Mouse (Mus musculus) CH12.LX (cell line): Measurements from ENCODE around the gene Vmn2r32. TPM values are rescaled to one million over a fixed set of nuclear protein-coding genes. Genes with fewer than 3 reads are reported as not detected.
"Not testable (repeated sequence)": the region's sequence is repeated elsewhere in the genome, so short reads cannot be mapped to it uniquely, and the experiment has no call there.

ENCODE experiments used
- DNase-seq: peaks from one replicate; pipeline ENCODE4 v3.0.0-alpha.2; 2013; ENCODE audit errors: extremely low read depth
- H3K27ac ChIP-seq: 2 replicates; pipeline ENCODE4 v1.5.1; 2012; ENCODE audit warnings: low read depth, mild to moderate bottlenecking, control low read depth, moderate library complexity; ENCODE audit not compliant: insufficient read depth
- H3K27me3 ChIP-seq: replicated peaks from 2 replicates; pipeline ENCODE3; 2012; ENCODE audit warnings: inconsistent platforms
- H3K36me3 ChIP-seq, 2 experiments: replicated peaks in 1 of 2; 2 replicates each; pipeline versions ENCODE3 to v1.6.1; 2012; ENCODE audit warnings: inconsistent platforms in 1 of 2, low read length in 1 of 2, mild to moderate bottlenecking in 1 of 2, mixed read lengths in 1 of 2, moderate library complexity in 1 of 2; ENCODE audit not compliant: control insufficient read depth in 1 of 2, insufficient read depth in 1 of 2
- H3K4me1 ChIP-seq, 2 experiments: 2 replicates each; pipeline ENCODE4 v1.6.1; 2012; ENCODE audit warnings: inconsistent platforms in 1 of 2, moderate library complexity in 1 of 2; ENCODE audit not compliant: insufficient read depth in 2 of 2, control insufficient read depth in 1 of 2
- H3K4me2 ChIP-seq: 2 replicates; pipeline ENCODE4 v1.6.1; 2012; ENCODE audit warnings: low read depth, mild to moderate bottlenecking, control low read depth; ENCODE audit not compliant: poor library complexity, insufficient read depth, severe bottlenecking
- H3K4me3 ChIP-seq, 3 experiments: fragments of 150-350 bp in 1 of 3; sonication (generic) in 1 of 3; replicated peaks in 1 of 3; 2 replicates each; pipeline versions ENCODE3 to v1.5.1; 2011 to 2012; ENCODE audit warnings: low read depth in 2 of 3, low read length in 2 of 3, mild to moderate bottlenecking in 2 of 3, moderate library complexity in 2 of 3, control low read depth in 1 of 3, improper control_type of control experiment in 1 of 3, inconsistent platforms in 1 of 3, mixed read lengths in 1 of 3; ENCODE audit not compliant: poor library complexity in 1 of 3
- H3K79me2 ChIP-seq: replicated peaks from 2 replicates; pipeline ENCODE4 v1.6.1; 2012; ENCODE audit warnings: mild to moderate bottlenecking, moderate library complexity; ENCODE audit not compliant: control insufficient read depth, poor library complexity, insufficient read depth, severe bottlenecking; ENCODE audit errors: extremely low read depth
- H3K9ac ChIP-seq: 2 replicates; pipeline ENCODE4 v1.6.1; 2012; ENCODE audit warnings: low read depth, mild to moderate bottlenecking, control low read depth, moderate library complexity; ENCODE audit not compliant: insufficient read depth
- H3K9me3 ChIP-seq: replicated peaks from 2 replicates; pipeline ENCODE3; 2012; ENCODE audit warnings: low read length, inconsistent platforms, mixed read lengths
- dilution Hi-C: fragments of 300-500 bp; cut with MboI; formaldehyde crosslinking; loops from 2 replicates; pipeline ENCODE4 v1.14.3; 2020; ENCODE audit warnings: low sequenced_read_pairs; ENCODE audit not compliant: extremely low pct_unique_long_range_greater_than_20kb, extremely low pct_ligation_motif_present
- in situ Hi-C: fragments of 300-500 bp; cut with MboI; formaldehyde crosslinking; loops from 3 replicates; pipeline ENCODE4 v1.14.3; 2019; ENCODE audit warnings: low sequenced_read_pairs, low pct_ligation_motif_present, low pct_unique_long_range_greater_than_20kb, mixed read lengths
- polyA plus RNA-seq: library from polyadenylated mRNA; unstranded; fragments of >175 nt; gene quantifications from 2 replicates; pipeline ENCODE4 v1.2.1, GENCODE M21; 2012; ENCODE audit warnings: low read depth; ENCODE audit not compliant: insufficient read length
- total RNA-seq, 2 experiments: library from RNA; depleted of rRNA; stranded (reverse); fragments of 300-350 nt in 1 of 2; fragments of >200 nt in 1 of 2; gene quantifications; 2 replicates each; pipeline ENCODE4 v1.2.3; 2012 to 2014

Vmn2r32 gene
- total RNA-seq (2012; rRNA removed) (not detected in 2 replicates), total RNA-seq (2014; rRNA removed) (not detected in 2 replicates), polyA plus RNA-seq (not detected in 2 replicates)

DNA sequence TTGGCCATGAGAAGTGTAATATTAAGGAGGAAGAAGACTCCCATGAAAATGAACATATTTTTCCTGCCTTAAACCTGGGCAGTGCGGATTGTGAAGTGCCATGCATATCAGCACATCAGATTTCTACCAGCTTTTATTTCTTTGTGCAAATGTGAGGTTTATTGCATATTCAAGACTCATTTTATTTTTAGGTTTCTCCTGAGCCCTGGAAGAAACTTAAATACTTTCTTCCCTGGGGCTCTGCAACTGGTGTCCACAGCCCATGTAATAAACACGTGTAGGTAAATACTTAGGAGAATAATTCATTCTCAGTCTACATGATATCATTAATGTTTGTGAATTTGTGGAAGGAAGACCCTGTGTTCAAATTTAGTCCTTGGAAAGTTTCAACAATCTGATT, at the start of gene Vmn2r32:
Vmn2r32 (minus strand) TSS at position 101 of the 400 bp plus-strand sequence.
- H3K36me3 ChIP-seq, in situ Hi-C loops, H3K9ac ChIP-seq, H3K4me1 ChIP-seq, H3K27me3 ChIP-seq, H3K4me2 ChIP-seq, H3K79me2 ChIP-seq, DNase-seq, H3K4me3 ChIP-seq, dilution Hi-C loops, H3K9me3 ChIP-seq, H3K27ac ChIP-seq: not testable (repeated sequence)

Other genes starting within 250 kb of the Vmn2r32 start
- gene Vmn2r29, start 232.7 kb downstream of the Vmn2r32 start, total RNA-seq (2012; rRNA removed), result not detected in 2 replicates
- not detected in 2 replicates for gene Vmn2r29, start 232.7 kb downstream of the Vmn2r32 start, total RNA-seq (2014; rRNA removed)
- gene Vmn2r29, start 232.7 kb downstream of the Vmn2r32 start, polyA plus RNA-seq, result not detected in 2 replicates
- gene Gm45844, start 201.7 kb downstream of the Vmn2r32 start, total RNA-seq (2012; rRNA removed), result 0.08 and 0.34 TPM in 2 replicates
- gene Gm45844, start 201.7 kb downstream of the Vmn2r32 start, total RNA-seq (2014; rRNA removed), result not detected in 2 replicates
- gene Gm45844, start 201.7 kb downstream of the Vmn2r32 start, polyA plus RNA-seq, result not detected in 2 replicates
- 12.1 and 13.2 TPM in 2 replicates for gene Clcn4, start 179.2 kb downstream of the Vmn2r32 start, total RNA-seq (2012; rRNA removed)
- gene Clcn4, start 179.2 kb downstream of the Vmn2r32 start, total RNA-seq (2014; rRNA removed), result 14.4 and 14.5 TPM in 2 replicates
- gene Clcn4, start 179.2 kb downstream of the Vmn2r32 start, polyA plus RNA-seq, result 10.6 and 10.7 TPM in 2 replicates
- gene Vmn2r30, start 142.4 kb downstream of the Vmn2r32 start, total RNA-seq (2012; rRNA removed), result not detected in 2 replicates
- 0.03 TPM in 1 of 2 replicates, not detected in the other for gene Vmn2r30, start 142.4 kb downstream of the Vmn2r32 start, total RNA-seq (2014; rRNA removed)
- not detected in 2 replicates for gene Vmn2r30, start 142.4 kb downstream of the Vmn2r32 start, polyA plus RNA-seq
- not detected in 2 replicates for gene Gm45783, start 105.4 kb downstream of the Vmn2r32 start, total RNA-seq (2012; rRNA removed)
- gene Gm45783, start 105.4 kb downstream of the Vmn2r32 start, total RNA-seq (2014; rRNA removed), result not detected in 2 replicates
- not detected in 2 replicates for gene Gm45783, start 105.4 kb downstream of the Vmn2r32 start, polyA plus RNA-seq
- not detected in 2 replicates for gene Vmn2r31, start 80.3 kb downstream of the Vmn2r32 start, total RNA-seq (2012; rRNA removed)
- not detected in 2 replicates for gene Vmn2r31, start 80.3 kb downstream of the Vmn2r32 start, total RNA-seq (2014; rRNA removed)
- not detected in 2 replicates for gene Vmn2r31, start 80.3 kb downstream of the Vmn2r32 start, polyA plus RNA-seq
- gene Vmn2r33, start 86.8 kb upstream of the Vmn2r32 start, total RNA-seq (2012; rRNA removed), result not detected in 2 replicates
- gene Vmn2r33, start 86.8 kb upstream of the Vmn2r32 start, total RNA-seq (2014; rRNA removed), result not detected in 2 replicates
- gene Vmn2r33, start 86.8 kb upstream of the Vmn2r32 start, polyA plus RNA-seq, result not detected in 2 replicates
- not detected in 2 replicates for gene Vmn2r34, start 209.5 kb upstream of the Vmn2r32 start, total RNA-seq (2012; rRNA removed)
- gene Vmn2r34, start 209.5 kb upstream of the Vmn2r32 start, total RNA-seq (2014; rRNA removed), result not detected in 2 replicates
- not detected in 2 replicates for gene Vmn2r34, start 209.5 kb upstream of the Vmn2r32 start, polyA plus RNA-seq